Mouse (Mus musculus) heart, embryonic 10.5 days (tissue): ENCODE measurements around the gene Fscn2. TPM values are rescaled to one million over a fixed set of nuclear protein-coding genes. Genes with fewer than 3 reads are reported as not detected.
A peak's percentile ranks its signal among the peaks of the same experiment; 100 is the strongest.
"Not testable (repeated sequence)": the region's sequence is repeated elsewhere in the genome, so short reads cannot be mapped to it uniquely, and the experiment has no call there.

Source experiments
- DNase-seq: peaks from one replicate; pipeline ENCODE4 v3.0.0-alpha.2; 2017; ENCODE audit warnings: low spot score
- H3K27ac ChIP-seq: fragments of 300-500 bp; sonication (generic); 2 replicates; pipeline ENCODE4 v1.5.1; 2016; ENCODE audit warnings: mild to moderate bottlenecking
- H3K27me3 ChIP-seq: fragments of 300-500 bp; sonication (generic); 2 replicates; pipeline ENCODE4 v1.6.1; 2016; ENCODE audit warnings: mild to moderate bottlenecking; ENCODE audit not compliant: poor library complexity, insufficient read depth, severe bottlenecking
- H3K36me3 ChIP-seq: fragments of 300-500 bp; sonication (generic); 2 replicates; pipeline ENCODE4 v1.6.1; 2016; ENCODE audit warnings: mild to moderate bottlenecking, moderate library complexity
- H3K4me1 ChIP-seq: fragments of 300-500 bp; sonication (generic); 2 replicates; pipeline ENCODE4 v1.6.1; 2016; ENCODE audit warnings: mild to moderate bottlenecking
- H3K4me3 ChIP-seq: fragments of 300-500 bp; sonication (generic); 2 replicates; pipeline ENCODE4 v1.5.1; 2016; ENCODE audit warnings: mild to moderate bottlenecking, moderate library complexity
- H3K9me3 ChIP-seq: fragments of 300-500 bp; sonication (generic); 2 replicates; pipeline ENCODE4 v1.6.1; 2016; ENCODE audit warnings: mild to moderate bottlenecking, moderate library complexity
- WGBS: fragments of 180-500 bp; shearing (Covaris S2); methylation state at CpG from one replicate; pipeline ENCODE4 v1.1.7; 2016; 5-methylcytosine and 5-hydroxymethylcytosine counted together
- polyA plus RNA-seq: library from polyadenylated mRNA; unstranded; fragments of >200 nt; fragmentation: Nextera tagmentation; extraction: Ambion mirVana; gene quantifications from 2 replicates; pipeline ENCODE4 v1.2.1, GENCODE M21; 2016

The Fscn2 gene
- polyA plus RNA-seq, 1 experiment from 2014 or later: 0.25 TPM

DNA sequence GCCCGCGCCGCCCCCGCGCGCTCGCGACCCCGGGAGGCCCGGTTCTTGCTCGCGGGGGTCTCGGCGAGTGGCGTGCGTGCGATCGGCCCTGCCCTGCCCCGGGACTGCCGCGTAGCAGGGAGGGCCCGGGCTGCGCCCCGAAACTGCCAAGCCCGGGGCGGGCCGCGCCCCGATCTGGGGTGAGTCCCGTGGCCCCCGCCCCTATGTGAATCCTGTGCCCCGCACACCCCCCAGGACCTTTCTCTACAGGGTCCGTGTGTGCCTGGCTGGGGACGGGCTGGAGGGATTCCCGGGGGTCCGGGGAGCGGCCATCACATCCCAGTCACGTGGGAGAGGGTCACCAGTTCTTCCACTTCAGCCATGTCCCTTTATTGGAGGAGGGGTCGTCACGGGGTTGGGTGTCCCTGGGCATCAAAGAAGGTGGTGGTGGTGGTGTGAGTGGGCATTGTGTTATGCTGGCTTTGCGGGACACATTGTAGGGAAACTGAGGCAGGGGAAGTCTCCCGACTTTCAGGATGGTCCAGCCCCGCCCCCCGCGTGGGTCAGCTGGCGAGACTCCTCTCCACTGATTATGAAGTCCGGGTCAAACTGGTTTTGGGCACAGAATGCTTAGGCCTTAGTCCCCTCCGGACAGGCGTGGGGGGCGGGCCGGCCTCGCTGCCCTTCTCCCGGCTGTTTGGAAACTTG, 12.5 kb upstream of the Fscn2 start:
- Histone ChIP-seq H3K9me3 (no peaks in the 10 kb centered on the region), H3K4me3 (peak overlapping the region; percentile 95), H3K27ac (peak overlapping the region; percentile 100), H3K4me1 (peaks cover 42% of the 10 kb centered on the region), H3K36me3 (peaks cover 16% of the 10 kb centered on the region), H3K27me3 (no peaks in the 10 kb centered on the region)
- DNase-seq: peak; percentile 92
- 3% methylated on average over 42 of the region's 53 CpGs for WGBS

DNA sequence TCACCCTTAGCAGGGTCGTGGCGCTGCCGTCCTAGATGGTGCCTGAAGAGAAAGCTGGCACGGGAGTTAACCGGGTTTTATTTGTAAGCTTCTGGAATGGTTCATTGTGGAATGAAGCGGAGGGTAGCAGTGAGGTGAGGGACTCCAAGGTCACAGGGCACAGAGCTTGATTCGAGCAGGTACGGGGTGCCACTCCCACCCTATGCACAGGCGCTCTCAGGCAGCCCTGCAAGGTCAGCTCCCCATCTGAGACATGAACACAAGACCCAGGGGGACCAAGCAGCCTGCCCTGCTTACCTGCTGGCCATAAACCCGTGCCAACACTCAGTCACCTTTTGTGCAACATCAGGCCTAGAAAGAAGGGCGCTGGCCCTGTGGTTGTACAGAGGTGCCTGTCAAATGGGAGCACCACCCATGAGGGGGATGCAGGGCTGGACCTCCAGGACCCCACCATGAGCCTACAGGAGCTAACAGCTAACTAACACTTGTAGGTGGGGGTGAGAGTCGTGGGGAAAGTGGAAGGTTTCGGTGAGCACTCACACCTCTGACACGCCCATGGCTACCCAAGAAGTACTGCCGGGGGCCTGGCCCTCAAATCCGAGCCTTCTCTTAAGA, 11.9 kb upstream of the Fscn2 start:
- Histone ChIP-seq H3K9me3 (no peaks in the 10 kb centered on the region), H3K27ac (peak overlapping the region; percentile 100), H3K4me3 (peak overlapping the region; percentile 95), H3K36me3 (peaks cover 16% of the 10 kb centered on the region), H3K27me3 (no peaks in the 10 kb centered on the region), H3K4me1 (peaks cover 46% of the 10 kb centered on the region)
- 2% methylated on average over 16 of the region's 16 CpGs for WGBS
- DNase-seq: peak; percentile 88

DNA sequence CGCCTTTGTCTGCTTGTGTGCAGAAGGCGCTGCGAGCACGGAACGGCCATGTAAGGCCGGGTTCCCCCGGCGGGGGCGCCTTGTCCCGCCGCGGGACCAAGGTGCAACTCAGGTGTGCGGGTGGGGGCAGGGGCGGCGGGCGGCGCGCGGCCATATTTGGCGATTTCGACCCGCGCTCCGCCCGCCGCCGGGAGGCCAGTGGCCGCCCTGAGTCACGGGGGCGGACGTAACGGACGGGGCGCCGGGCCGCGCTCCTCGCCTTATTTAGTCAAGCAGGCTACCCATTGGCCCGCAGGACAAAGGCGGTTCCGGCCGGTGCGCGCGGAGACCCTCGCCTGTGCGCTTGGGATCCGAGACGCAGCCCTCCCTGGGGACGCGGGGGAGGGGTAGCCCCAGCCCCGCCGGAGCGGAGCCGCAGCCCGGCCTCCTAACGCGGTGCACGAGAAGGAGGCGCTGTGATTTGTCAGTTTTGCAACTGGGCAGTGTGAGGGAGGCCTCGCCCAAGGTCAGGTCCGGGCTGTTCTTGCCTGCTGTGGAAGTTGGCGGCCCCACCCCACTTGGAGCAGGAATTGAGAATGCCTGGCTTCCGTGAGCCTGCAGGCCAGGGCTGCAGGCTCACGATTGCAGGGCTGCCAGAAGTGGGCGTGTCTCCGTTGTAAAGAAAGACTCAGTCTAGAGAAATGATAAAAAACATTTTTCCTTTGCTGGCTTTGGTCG, 11.2 kb upstream of the Fscn2 start:
- Histone ChIP-seq H3K4me1 (peaks cover 53% of the 10 kb centered on the region), H3K4me3 (peak overlapping the region; percentile 95), H3K9me3 (no peaks in the 10 kb centered on the region), H3K27ac (peak overlapping the region; percentile 100), H3K27me3 (no peaks in the 10 kb centered on the region), H3K36me3 (peaks cover 13% of the 10 kb centered on the region)
- peak; percentile 98 for DNase-seq
- under 1% methylated on average over 67 of the region's 68 CpGs for WGBS

DNA sequence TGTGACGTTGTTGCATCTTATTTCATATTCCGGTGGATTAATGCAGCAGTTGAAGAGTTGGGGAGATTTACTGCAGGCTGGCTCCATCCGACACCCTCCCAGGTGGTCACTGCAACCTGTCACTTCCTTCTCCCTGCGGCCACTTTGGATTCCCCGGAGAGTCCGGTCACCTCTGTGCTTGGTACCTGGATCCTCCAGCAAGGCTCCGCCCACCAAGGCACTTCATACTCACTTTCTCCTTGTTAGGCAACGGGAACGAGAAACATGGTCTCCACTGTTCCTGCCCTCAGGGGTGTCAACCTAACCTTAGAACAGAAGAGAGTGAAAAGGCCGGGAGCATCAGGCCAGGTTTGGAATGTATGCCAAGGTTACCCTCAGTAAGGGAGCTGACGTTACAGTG, 10.6 kb upstream of the Fscn2 start:
- peaks cover 59% of the 10 kb centered on the region for H3K4me1 ChIP-seq
- peaks cover 9% of the 10 kb centered on the region for H3K36me3 ChIP-seq
- DNase-seq: peak; percentile 83
- H3K4me3 ChIP-seq: peak overlapping the region; percentile 95
- 14% methylated on average over 11 of the region's 11 CpGs for WGBS
- H3K9me3 ChIP-seq: no peaks in the 10 kb centered on the region
- no peaks in the 10 kb centered on the region for H3K27me3 ChIP-seq
- H3K27ac ChIP-seq: peak overlapping the region; percentile 100

DNA sequence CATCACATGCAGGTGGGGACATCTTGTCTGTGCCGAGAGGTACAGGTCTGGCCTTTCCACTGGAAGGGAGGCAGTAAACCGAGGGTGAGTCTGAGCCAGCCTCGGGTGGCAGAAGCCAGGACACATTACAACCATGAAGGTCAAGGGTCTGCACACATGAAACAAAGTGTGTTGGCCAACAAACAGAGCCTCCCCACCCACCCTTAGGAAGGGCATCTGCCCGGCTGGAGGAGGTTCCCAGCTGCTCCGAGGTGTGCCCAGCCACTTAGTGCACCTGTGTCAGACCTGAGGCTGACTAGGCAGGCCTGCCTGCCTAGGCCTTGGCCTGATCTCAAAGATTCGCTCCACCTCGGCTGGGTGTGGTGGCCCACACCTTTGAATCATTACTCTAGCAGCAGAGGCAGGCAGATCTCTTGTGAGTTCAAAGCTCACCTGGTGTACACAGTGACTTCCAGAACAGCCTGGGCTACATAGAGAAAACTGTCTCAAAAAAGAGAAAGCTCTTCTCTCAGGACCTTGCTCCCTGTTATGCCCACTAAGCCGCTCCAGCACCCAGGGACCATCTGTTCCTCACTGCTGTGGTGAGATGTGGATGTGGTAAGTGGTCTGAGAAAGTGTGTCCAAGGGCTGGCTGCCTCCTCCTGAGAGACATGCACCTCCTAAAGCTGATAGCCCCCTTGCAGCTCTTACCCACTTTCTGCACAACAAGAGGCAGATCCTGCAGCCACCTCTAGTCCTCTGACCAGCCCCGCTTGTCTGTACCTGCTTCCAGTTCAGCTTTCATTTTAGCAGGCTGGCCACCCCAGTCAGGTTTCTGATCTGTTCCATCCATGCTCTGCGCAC, 9.9 kb upstream of the Fscn2 start:
- 83% methylated on average over 10 of the region's 10 CpGs for WGBS
- DNase-seq: peak; percentile 74
- peak overlapping the region; percentile 95 for H3K4me3 ChIP-seq
- no peaks in the 10 kb centered on the region for H3K27me3 ChIP-seq
- H3K9me3 ChIP-seq: no peaks in the 10 kb centered on the region
- peak overlapping the region; percentile 100 for H3K27ac ChIP-seq
- peaks cover 7% of the 10 kb centered on the region for H3K36me3 ChIP-seq
- H3K4me1 ChIP-seq: peaks cover 64% of the 10 kb centered on the region

DNA sequence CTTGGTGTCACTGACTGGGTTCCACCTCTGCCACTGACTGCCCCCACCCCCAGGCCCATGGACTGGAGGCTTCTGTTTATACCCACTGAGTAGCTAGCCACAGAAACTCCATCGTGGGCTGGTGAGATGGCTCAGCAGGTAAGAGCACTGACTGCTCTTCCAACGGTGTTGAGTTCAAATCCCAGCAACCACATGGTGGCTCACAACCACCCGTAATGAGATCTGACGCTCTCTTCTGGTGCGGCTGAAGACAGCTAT, 9.3 kb upstream of the Fscn2 start:
- not testable (repeated sequence) for H3K27me3 ChIP-seq, H3K4me3 ChIP-seq, H3K9me3 ChIP-seq, H3K36me3 ChIP-seq
- H3K4me1 ChIP-seq: peaks cover 65% of the 10 kb centered on the region
- peak overlapping the region; percentile 100 for H3K27ac ChIP-seq
- peak; percentile 72 for DNase-seq
- WGBS: 92% methylated on average over 5 of the region's 5 CpGs

DNA sequence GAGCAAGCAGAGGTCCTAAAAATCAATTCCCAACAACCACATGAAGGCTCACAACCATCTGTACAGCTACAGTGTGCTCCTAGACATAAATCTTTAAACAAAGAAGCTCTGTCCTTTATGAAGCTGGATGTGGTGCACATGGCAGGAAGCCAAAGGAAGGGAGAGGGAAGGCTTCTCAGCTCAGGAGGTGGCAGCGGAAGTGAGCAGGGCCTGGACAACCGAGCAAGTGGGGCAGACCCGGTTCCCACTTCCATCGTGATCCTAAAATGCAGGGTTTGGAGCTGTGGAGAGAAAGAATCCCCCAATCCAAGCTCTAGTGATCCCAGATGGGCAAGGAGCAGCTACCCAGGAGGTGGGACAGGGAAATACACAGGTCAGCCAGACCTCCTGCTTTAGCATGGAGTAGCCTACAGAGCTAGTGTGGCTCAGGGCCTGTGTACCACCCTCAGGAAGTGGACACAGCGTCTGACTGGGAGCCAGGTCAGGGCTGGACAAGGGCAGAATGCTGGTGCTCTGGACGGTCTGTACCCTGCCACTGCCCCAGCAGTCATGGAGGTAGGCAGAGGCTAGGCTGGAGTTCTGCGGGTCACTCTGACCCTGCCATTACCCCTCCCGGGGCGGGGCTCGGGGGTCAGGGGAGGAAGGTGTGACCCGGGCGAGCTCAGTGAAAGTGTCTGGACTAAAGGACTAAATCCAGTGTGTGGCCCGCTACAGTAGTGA, 8.6 kb upstream of the Fscn2 start:
- Histone ChIP-seq H3K4me3 (no peak overlapping the region), H3K36me3 (no peaks in the 10 kb centered on the region), H3K27me3 (no peaks in the 10 kb centered on the region), H3K9me3 (no peaks in the 10 kb centered on the region), H3K4me1 (peaks cover 70% of the 10 kb centered on the region), H3K27ac (peak overlapping the region; percentile 87)
- WGBS: 57% methylated on average over 13 of the region's 13 CpGs
- peak; percentile 79 for DNase-seq

DNA sequence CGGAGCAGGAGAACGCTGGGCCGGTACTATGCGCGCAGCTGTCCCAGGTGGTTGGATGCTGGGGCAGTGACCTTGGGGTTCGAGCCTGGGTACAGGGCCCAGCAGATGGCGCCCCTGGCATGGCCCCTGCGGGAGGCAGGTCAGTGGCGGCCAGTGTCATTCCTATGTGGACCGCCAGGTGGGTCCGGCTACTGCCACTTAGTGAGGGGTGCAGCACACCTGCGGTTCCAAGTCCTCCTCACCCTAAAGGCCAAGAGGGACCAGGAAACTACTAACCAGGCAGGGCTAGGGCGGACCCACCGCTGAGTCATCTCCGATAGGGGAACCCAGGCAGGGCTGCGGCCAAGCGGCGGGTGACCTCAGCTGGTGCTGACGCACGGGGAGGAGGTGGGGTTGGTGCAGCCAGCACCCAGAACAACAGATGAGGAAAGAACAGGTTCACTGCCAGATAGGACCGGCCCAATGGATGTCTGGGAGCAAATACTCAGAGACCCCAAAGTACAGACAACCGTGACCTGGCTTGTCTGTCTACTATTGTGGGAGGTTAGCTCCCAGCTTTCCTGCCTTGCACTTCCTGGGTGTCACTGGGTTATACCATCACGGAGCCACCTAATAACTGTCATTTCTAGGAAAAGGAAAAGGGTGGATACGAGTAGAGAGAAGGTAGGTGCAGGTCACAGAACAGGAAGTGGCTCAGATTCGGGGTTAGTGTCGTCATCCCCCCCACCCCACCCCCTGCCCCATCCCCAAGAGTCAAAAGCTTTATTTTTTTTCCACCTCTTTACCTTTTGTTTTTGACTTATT, 7.6 kb upstream of the Fscn2 start:
- DNase-seq: peak; percentile 93
- Histone ChIP-seq H3K27me3 (no peaks in the 10 kb centered on the region), H3K4me1 (peaks cover 80% of the 10 kb centered on the region), H3K9me3 (no peaks in the 10 kb centered on the region), H3K36me3 (no peaks in the 10 kb centered on the region), H3K27ac (peak overlapping the region; percentile 87), H3K4me3 (peak overlapping the region; percentile 47)
- WGBS: 18% methylated on average over 26 of the region's 26 CpGs

DNA sequence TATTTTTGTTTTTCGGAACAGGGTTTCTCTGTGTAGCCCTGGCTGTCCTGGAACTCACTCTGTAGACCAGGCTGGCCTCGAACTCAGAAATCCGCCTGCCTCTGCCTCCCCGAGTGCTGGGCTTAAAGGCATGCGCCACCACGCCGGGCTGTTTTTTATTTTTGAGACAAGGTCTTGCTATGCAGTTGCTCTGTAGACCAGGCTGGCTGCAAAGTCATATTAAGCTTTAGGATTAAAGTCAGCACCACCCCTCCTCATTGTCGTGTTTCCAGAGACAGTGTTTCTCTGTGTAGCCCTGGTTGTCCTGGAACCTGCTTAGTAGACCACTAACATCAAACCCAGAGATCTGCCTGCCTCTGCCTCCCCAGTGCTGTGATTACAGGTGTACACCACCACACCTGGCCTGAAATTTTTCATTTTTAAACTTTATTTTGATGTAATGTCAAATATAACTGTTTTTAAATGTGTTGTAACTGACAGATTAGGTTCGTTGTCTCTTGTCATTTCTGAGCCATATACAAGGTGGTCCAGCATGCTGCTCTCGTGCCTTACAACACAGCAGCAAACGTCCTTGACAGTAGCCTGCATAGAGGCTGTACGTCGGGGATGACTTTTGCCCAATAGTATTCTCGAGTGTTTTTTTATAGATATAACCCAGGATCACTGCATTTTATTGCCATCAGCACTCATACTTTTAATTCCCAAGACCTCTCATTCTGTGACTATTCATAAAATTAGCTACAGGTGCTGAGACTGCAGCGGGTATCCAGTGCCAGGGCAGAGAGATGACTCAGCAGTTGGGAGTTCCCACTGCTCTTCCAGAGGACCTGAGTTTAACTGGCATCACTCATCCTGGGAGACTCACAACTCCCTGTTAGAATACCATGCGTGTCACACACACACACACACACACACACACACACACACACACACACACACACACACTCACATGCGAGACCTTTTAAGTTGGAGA, 6.7 kb upstream of the Fscn2 start:
- H3K9me3 ChIP-seq: no peaks in the 10 kb centered on the region
- 84% methylated on average over 17 of the region's 17 CpGs for WGBS
- DNase-seq: peak; percentile 75
- peaks cover 85% of the 10 kb centered on the region for H3K4me1 ChIP-seq
- peak overlapping the region; percentile 22; the same call in 1 of the 2 replicates for H3K4me3 ChIP-seq
- no peaks in the 10 kb centered on the region for H3K36me3 ChIP-seq
- peak overlapping the region; percentile 87; the same call in 1 of the 2 replicates for H3K27ac ChIP-seq
- no peaks in the 10 kb centered on the region; the same call in 1 of the 2 replicates for H3K27me3 ChIP-seq

DNA sequence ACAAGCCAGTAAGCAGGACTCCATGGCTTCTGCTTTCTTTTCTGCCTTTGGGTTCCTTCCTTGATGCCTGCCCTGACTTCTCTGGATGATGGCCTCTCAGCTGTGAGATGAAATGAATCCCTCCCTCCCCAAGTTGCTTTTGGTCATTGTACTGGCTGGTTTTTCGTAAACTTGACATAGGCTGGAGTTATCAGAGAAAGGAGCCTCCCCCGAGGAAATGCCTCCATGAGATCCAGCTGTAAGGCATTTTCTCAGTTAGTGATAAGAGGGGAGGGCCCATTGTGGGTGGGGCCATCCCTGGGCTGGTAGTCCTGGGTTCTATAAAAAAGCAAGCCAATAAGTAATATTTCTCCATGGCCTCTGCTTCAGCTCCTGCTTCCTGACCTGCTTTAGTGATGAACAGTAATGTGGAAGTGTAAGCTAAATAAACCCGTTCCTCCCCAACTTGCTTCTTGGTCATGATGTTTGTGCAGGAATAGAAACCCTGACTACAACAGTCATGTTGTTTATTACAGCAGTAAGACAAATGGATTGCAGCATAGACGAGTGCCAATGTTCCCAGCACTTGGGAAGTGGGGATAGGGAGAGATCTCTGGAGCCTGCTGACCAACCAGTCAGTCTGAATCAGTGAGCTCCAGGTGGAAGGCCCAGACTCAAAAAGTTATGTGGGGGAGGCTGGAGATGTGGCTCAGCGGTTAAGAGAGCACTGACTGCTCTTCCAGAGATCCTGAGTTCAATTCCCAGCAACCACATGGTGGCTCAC, 5.9 kb upstream of the Fscn2 start:
- DNase-seq: no peak
- H3K4me3 ChIP-seq: peak overlapping the region; percentile 22; the same call in 1 of the 2 replicates
- WGBS: 45% methylated on average over 5 of the region's 5 CpGs
- no peaks in the 10 kb centered on the region; the same call in 1 of the 2 replicates for H3K27me3 ChIP-seq
- no peaks in the 10 kb centered on the region for H3K9me3 ChIP-seq
- no peaks in the 10 kb centered on the region for H3K36me3 ChIP-seq
- H3K27ac ChIP-seq: peak overlapping the region; percentile 87; the same call in 1 of the 2 replicates
- peaks cover 86% of the 10 kb centered on the region for H3K4me1 ChIP-seq
